Mouse (Mus musculus): ENCODE measurements around the gene Cnn3.

- TF ChIP-seq GATA1 (IDR thresholded peaks at IDR 0.05; ENCODE audit: borderline replicate concordance, low read length) (no peak), FLI1 (IDR thresholded peaks at IDR 0.05; ENCODE audit: low read length) (no peak)
Observed at GRCm38 (mm10) chr3:121467094-121467552, 40.8 kb downstream of the Cnn3 start.
